Mouse (Mus musculus): ENCODE data around the gene Llgl1.

- TF ChIP-seq CTCF (IDR thresholded peaks at IDR 0.05; ENCODE audit: low read depth) (no peak), EP300 (IDR thresholded peaks at IDR 0.05; ENCODE audit: low read depth) (no peak)
Observed at GRCm38 (mm10) chr11:60712040-60712439, 12.5 kb downstream of the Llgl1 start.

All from liver, postnatal 0 days (tissue).